Mouse (Mus musculus) gastrocnemius, postnatal 10 days (tissue): ENCODE results near the gene Cpa4. TPM values are rescaled to one million over a fixed set of nuclear protein-coding genes. Genes with fewer than 3 reads are reported as not detected.
A peak's percentile ranks its signal among the peaks of the same experiment; 100 is the strongest.

Experiments
- DNase-seq: peaks from one replicate; pipeline ENCODE4 v3.0.0; 2021; ENCODE audit warnings: mixed read lengths
- long read RNA-seq, 2 experiments: library from polyadenylated mRNA; stranded (forward); transcript quantifications; one replicate each; pipeline ENCODE4 v2.0.0; 2021
- total RNA-seq, 2 experiments: library from RNA; stranded (reverse); gene quantifications; 2 replicates each; pipeline ENCODE4 v1.2.3; 2021

The Cpa4 gene
- 1 to 10 TPM in 1 of 2 experiments, under 1 TPM in 1; 0.80 to 1.2 TPM for total RNA-seq
- long read RNA-seq, experiment 1, partial matches to known transcripts, result 0 of 1 reads
- long read RNA-seq, experiment 1, other reads (novel, unspliced or antisense), result 1 of 1 reads
- long read RNA-seq, experiment 2, partial matches to known transcripts, result 0 of 1 reads
- long read RNA-seq, experiment 2, other reads (novel, unspliced or antisense), result 1 of 1 reads

- DNase-seq, result no peak
These were observed at the start of gene Cpa4 for GRCm38 (mm10) chr6:30568069-30568468. Gene Cpa4, plus strand, starts transcription at chr6:30568369.

DNA sequence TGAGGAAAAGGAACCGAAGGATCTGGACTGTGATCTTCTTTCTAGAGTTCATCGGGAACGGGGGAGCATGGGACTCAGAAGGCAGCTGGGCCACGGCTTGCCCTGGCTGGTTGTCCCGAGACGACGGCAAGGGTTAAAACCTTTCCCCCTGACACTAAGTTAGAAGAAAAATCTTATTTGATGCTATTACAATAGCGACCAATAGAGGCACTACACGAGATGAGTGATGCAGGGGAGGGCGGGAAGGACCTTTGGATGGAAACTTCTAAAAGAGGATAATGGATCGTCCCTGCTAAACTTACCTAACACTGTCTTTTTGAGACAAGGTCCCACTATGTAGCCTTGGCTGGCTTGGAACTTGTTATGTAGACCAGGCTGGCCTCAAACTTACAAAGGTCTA lies 47.8 kb upstream of the Cpa4 start:
- DNase-seq, result no peak

GRCm38 (mm10) chr6:30525456-30526332 lies 42.5 kb upstream of the Cpa4 start:
- no peak for DNase-seq

DNA sequence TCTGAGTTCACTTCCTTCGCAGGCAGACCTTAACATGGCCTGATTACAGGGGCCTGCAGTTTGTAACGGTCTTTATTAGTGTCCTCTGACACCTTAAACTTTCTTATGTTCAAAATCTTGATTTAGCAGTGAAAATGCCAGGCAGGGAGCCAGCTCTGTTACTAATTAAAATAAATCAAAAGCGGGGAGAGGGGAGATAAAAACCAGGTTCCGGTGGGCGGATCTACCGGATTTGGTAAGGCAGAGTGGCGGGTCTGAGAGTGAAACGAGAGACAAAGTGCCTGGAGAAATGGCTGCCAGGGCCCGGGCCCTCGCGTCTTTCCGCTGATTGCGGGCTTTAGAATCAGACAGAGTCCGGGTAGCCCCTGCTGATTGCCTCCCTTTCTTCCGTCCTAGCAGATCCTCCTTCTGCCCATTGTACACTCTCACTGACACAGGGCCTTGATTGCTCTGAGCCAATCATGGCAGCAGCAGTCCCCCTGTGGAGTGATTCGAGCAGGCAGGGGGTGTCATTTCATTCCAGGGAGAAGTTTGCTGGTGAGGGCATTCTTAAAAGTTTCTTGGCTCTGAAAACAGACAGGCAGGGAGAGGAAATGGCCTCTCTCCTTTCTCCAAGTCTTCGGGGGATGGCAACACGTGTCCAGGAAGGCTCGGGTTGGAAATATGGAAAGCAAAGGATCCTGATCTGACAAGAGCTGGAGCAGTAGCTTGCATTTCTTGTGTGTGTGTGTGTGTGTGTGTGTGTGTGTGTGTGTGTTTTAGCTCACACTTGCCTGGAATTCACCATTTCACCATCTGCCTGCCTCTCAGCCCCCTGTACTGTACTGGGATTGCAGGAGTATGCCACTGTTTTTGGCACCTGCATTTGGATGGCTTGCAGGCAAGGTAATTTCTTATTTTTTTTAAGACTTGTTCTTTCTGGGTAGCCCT lies 41.3 kb upstream of the Cpa4 start:
- DNase-seq, result peak; percentile 23

DNA sequence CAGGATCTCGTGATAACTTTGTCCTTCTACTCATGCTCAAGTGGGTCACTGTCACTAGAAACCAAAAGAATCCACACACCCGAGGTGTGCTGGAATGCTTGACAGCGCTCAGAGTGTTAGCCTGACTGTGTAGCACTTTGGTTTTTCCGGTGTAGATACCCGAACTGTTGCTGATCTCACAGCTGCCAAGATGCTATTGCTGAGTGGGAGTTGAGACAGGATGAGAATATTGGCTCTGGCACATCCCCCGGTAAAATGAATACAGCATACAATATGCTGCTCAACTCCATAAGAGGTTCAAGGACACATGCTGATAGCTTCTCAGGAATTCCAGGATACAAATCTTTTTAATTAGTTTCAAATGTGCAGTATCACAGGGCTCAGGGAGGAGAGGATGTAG lies 39.4 kb upstream of the Cpa4 start:
- DNase-seq, result no peak

- peak; percentile 20 for DNase-seq
These were observed 32.8 kb upstream of the Cpa4 start for GRCm38 (mm10) chr6:30535340-30535739.

- DNase-seq, result no peak
These were observed 29.9 kb upstream of the Cpa4 start for GRCm38 (mm10) chr6:30538240-30538639.

GRCm38 (mm10) chr6:30538800-30539199 lies 29.4 kb upstream of the Cpa4 start:
- DNase-seq, result no peak

DNA sequence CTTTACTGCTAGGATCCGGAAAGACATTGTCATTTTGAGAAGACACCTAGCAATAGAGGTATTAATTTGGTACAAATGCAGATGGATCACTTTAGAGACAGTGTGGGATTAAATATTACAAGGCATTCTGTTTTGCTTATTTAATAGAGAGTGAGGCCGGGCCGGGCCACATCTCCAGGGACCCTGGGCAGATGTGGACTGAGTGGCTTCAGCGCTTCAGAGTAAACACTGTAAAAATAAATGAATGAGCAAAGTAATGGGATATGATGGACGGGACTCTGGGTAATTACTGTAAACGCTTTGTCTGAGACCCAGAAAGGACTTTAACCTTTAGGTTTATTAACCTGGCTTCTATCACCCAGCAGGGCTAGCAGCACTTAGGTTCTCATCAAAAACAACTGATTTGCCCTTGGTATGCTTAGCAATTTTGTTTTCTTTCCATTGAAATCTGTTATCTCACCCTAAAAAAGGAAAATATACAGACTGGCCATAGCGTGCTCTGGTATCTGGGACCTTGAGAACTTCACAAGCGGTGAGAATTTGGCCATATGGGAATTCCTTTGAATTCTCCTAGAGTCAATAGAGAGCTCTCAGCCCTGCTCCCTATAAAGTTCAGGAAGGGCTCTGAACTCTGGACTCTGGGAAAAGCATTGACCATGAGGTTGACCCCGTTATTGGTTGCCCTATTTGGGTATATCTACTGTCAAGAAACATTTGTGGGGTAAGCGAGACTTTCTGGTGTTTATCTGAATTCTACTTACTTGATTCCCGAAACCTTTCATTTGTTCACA lies 27.0 kb upstream of the Cpa4 start, which contains the start of gene Cpa2:
Gene Cpa2 (plus strand): TSS at position 574 of the 791 bp plus-strand sequence.
- peak; percentile 25 for DNase-seq

DNA sequence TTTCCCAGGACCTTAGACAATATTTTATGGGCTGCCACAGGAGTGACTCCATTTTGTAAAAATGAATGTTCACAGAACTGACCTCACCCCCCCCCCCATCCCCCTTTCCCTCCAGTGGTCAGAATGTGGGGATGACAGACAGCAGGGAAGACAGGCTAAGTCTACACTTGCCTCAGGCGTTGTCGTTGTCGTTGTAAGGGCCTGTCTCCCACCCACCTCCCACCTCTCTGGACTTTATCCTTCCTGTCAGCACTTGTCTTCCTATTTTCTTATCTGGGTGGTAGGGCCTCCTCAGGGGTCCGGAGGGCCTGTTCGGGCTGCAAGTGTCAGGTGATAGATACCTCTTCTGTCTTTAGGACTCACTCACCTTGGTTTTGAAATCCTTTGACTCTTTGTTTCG lies 25.9 kb upstream of the Cpa4 start:
- DNase-seq, result no peak

DNA sequence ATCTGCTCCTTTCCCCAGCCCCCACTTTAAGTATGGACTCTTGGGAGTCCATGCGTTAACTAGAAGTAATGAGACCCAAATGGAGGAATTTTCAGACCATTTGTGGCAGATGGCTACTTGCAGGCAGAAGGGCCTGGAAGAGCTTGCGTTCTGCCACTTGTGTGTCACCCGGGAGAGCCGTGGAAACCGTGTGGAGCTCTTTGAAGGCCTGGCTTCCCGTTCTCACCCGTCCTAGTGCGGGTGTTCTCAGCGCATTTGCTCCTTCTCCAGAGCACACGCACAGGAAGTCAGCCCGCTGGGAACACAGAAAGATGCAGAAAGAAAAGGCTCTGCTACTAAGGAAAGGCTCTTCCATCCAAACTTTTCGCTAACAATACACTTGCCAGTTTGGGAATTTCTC lies 25.1 kb upstream of the Cpa4 start:
- DNase-seq, result no peak

GRCm38 (mm10) chr6:30543851-30544250 lies 24.3 kb upstream of the Cpa4 start:
- no peak for DNase-seq

- DNase-seq, result no peak
These were observed 22.5 kb upstream of the Cpa4 start for GRCm38 (mm10) chr6:30545689-30546088.

- peak; percentile 26 for DNase-seq
These were observed 21.4 kb upstream of the Cpa4 start for GRCm38 (mm10) chr6:30546571-30547273.

DNA sequence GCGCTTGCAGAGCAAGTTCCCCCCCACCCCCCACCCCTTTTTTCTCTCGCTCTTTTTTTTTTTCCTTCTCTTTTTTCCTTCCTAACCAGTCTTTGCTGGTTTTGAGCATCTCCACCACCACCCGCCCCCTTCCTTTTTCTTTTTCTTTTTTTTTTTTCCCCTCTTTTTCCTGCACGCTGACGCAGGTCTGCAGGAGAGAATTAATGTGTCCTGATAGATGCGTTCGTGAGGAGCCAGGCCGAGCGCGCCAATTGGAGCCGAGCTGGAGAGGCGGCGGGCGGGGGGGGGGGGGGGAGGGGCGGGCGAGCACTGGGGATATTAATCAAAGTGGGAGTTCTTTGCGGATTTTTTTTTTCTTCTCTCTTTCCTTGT lies 20.9 kb upstream of the Cpa4 start:
- peak; percentile 31 for DNase-seq

DNA sequence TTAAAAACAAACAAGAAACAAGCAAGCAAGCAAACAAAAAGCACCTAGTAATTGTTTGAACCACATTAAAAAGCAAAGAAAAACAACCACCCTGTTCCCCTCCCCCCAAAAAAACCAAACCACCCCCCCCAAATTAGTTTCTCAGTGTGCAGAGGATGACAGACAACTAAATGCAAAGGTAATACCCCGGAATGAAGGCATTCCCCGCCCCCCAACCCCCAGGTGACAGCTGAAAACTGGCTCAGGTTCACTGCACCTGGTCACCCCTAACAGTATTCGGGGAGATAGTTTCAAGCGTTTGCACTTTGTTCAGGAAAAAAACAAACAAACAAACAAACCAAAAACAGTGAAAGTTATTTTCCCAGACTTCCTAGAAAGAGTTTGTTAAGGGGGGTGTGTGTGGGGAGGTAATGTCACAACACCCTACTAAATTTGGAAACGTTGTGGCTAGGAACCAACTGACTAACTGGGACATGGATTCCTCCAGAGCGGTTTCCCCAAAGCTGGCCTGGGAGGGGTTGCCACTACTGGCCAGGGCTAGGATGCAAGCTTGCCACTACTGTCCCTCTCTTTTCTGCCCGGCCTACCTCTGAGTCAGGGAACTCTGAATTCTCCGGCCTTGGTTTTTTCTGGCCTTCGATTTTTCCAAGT lies 20.4 kb upstream of the Cpa4 start:
- DNase-seq, result peak; percentile 36

GRCm38 (mm10) chr6:30549231-30549761 lies 18.9 kb upstream of the Cpa4 start:
- DNase-seq, result peak; percentile 25

DNA sequence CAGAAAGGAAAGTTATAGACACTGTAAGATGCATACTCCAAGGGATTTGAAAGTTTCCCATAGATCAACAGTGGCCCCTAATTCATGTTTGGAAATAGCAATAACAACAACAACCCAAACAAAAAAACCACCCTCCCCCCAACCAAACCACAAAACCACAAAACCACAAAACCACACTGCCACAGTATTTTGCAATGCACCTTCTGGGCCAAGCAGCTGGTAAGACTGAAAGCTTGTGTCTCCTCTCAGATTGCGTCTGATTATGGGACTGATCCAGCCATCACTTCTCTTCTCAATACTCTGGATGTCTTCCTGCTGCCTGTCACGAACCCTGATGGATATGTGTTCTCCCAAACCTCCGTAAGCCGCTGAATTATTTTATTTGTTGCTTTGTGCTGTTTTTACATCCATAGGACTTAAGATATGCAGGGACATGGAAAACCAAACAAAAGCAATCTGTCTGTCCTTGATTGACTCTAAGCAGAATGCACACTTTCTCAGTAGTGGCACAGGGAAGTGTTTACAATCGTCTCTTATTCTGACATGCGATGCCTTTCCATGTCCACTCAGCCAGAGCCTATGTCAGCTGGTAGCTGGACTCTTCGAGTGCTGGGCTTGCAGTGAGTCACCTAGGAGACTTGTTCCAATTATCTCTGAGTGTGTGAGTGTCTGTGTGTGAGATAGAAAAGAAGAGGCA lies 17.5 kb upstream of the Cpa4 start:
- no peak for DNase-seq

- no peak for DNase-seq
These were observed 17.0 kb upstream of the Cpa4 start for GRCm38 (mm10) chr6:30551193-30551515.
